Mouse (Mus musculus): ENCODE data around the gene Tbcd. TPM values are rescaled to one million over a fixed set of nuclear protein-coding genes. Genes with fewer than 3 reads are reported as not detected.

Tbcd gene
- polyA plus RNA-seq, 1 experiment from 2014 or later = 21.2 TPM

DNA sequence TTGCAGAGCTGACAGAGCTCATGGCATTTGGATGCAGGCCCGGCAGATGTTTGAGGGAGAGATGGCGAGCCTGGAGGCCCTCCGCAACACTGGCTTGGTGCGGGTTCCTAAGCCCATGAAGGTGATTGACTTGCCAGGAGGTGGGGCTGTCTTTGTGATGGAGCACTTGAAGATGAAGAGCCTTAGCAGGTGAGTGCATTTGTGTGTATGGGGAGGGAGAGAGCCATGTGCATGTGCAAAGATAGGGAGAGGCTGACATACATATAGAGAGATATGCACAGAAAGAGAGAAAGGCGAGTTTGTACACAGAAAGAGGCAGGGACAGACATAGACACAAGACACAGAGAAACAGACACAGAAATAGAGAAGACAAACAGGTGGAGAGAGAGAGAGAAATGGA lies 14.5 kb upstream of the Tbcd start:
- peak overlapping the region; percentile 58 for H3K4me3 ChIP-seq (ENCODE audit: low read depth, low read length)
- no peak for ATAC-seq

DNA sequence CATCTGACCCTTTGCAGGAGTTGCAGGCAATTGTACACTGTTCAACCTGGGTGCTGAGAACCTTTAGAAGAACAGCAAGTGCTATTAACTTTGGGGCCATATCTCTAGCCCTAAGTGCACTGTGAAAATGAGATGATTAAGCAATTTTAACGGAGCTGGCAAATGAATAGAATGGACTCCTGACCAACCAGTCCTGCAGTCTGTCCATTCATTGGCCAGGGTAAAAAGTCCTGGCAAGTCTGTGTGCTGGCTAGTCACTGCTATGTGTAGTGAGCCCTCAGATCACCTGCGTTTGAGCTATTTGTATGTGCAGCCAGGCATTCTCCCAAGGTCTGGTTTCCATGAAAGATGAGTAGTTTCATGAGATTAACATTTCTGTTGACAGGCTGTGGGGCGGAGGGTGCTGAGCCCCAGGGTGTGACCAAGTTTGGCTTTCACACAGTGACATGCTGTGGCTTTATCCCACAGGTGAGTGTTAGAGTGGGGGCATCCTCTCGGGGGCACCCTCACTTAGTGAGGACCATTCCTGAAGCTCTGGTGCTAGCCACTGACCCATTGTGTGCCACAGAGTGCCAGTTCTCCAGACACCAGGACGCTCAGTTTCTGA lies 12.0 kb upstream of the Tbcd start:
- Histone ChIP-seq H3K9ac (replicated peaks) (no peak overlapping the region), H3K4me2 (ENCODE audit: low read depth, low read length) (peak overlapping the region; percentile 18), H3K9me3 (ENCODE audit: low read length) (no peaks in the 10 kb centered on the region), H3K27me3 (ENCODE audit: insufficient read depth, low read length) (no peaks in the 10 kb centered on the region), H3K36me3 (replicated peaks; ENCODE audit: insufficient read depth, low read length) (no peaks in the 10 kb centered on the region; the same call in 1 of the 2 replicates), H3K4me3 (ENCODE audit: low read depth, low read length) (no peak overlapping the region), H3K27ac (ENCODE audit: low read depth) (0 out of 2 replicates have a peak overlapping the region, but pooled peaks have one; percentile 30), H3K4me1 (ENCODE audit: insufficient read depth) (peaks cover 14% of the 10 kb centered on the region; the same call in 1 of the 2 replicates)
- TF ChIP-seq EP300 (IDR thresholded peaks at IDR 0.05; ENCODE audit: low read depth) (no peak), CTCF (IDR thresholded peaks at IDR 0.05; ENCODE audit: low read depth) (no peak)
- ATAC-seq (peak; percentile 47), DNase-seq (no peak)
- WGBS (ENCODE audit: insufficient replicate concordance) = 62% methylated on average over 5 of the region's 5 CpGs

More for the DNA sequence above, 14.5 kb upstream of the Tbcd start:
- H3K27ac ChIP-seq (ENCODE audit: low read depth) = peak overlapping the region; percentile 49; the same call in 1 of the 2 replicates
- TF ChIP-seq EP300 (IDR thresholded peaks at IDR 0.05; ENCODE audit: low read depth) (peak; percentile 75), CTCF (IDR thresholded peaks at IDR 0.05; ENCODE audit: low read depth) (peak; percentile 21; the same call in 1 of the 2 replicates)
- peak overlapping the region; percentile 50 for H3K9ac ChIP-seq (replicated peaks)
- DNase-seq = no peak
- peak overlapping the region; percentile 89 for H3K4me2 ChIP-seq (ENCODE audit: low read depth, low read length)
- H3K36me3 ChIP-seq (replicated peaks; ENCODE audit: insufficient read depth, low read length) = no peaks in the 10 kb centered on the region; the same call in 1 of the 2 replicates
- WGBS (ENCODE audit: insufficient replicate concordance) = 66% methylated on average over 5 of the region's 5 CpGs
- H3K9me3 ChIP-seq (ENCODE audit: low read length) = no peaks in the 10 kb centered on the region
- H3K27me3 ChIP-seq (ENCODE audit: insufficient read depth, low read length) = no peaks in the 10 kb centered on the region
- H3K4me1 ChIP-seq (ENCODE audit: insufficient read depth) = peaks cover 35% of the 10 kb centered on the region

DNA sequence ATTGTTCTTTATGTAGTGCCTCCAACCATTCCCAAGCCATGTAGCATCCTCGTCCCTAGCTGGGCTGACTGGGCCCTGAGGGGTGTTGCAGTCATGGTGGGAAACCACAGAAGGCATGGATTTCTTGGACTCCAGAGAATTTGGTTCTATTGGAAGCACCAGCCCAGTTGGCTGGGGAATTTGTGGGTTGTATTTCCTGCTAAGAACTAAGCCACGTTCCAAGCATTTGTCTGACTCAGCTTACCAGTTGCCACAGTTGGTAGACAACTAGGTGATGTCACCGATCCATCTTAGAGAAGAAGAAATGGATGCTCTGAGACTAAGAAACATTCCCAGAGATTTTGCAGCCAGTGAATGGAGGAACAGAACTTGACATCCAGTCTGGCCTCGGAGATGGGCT lies 10.1 kb upstream of the Tbcd start:
- H3K4me3 ChIP-seq (ENCODE audit: low read depth, low read length) = no peak overlapping the region
- ATAC-seq (no peak), DNase-seq (no peak)
- H3K9ac ChIP-seq (replicated peaks) = no peak overlapping the region
- no peak overlapping the region for H3K27ac ChIP-seq (ENCODE audit: low read depth)
- TF ChIP-seq CTCF (IDR thresholded peaks at IDR 0.05; ENCODE audit: low read depth) (no peak), EP300 (IDR thresholded peaks at IDR 0.05; ENCODE audit: low read depth) (no peak)
- H3K36me3 ChIP-seq (replicated peaks; ENCODE audit: insufficient read depth, low read length) = no peaks in the 10 kb centered on the region; the same call in 1 of the 2 replicates
- no peak overlapping the region for H3K4me2 ChIP-seq (ENCODE audit: low read depth, low read length)
- H3K27me3 ChIP-seq (ENCODE audit: insufficient read depth, low read length) = peaks cover 4% of the 10 kb centered on the region; the same call in 1 of the 2 replicates
- no peaks in the 10 kb centered on the region for H3K9me3 ChIP-seq (ENCODE audit: low read length)
- 80% methylated on average over 4 of the region's 4 CpGs for WGBS (ENCODE audit: insufficient replicate concordance)
- H3K4me1 ChIP-seq (ENCODE audit: insufficient read depth) = peaks cover 10% of the 10 kb centered on the region; the same call in 1 of the 2 replicates

DNA sequence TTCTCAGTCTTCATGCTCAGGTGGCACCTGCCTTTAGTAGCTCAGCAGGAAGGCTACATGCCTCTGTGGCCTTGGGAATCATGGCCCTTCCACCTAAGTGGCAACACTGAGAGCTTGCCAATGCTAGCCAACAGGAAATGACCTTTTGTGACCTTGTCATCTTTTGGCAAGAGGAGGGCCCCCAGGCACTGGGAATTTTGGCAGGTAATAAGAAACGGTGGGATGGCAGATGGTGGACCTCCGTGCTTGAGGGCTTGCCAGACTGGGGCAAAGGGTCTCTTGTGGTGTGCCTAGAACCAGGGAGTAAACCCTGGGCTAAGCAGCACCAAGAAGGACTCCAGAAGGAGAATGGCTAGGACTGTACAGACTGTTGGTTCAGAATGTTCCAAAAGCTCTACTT lies 9.7 kb upstream of the Tbcd start:
- DNase-seq = no peak
- no peak overlapping the region for H3K27ac ChIP-seq (ENCODE audit: low read depth)
- no peak for ATAC-seq
- H3K4me3 ChIP-seq (ENCODE audit: low read depth, low read length) = no peak overlapping the region
- no peak overlapping the region for H3K9ac ChIP-seq (replicated peaks)
- H3K36me3 ChIP-seq (replicated peaks; ENCODE audit: insufficient read depth, low read length) = no peaks in the 10 kb centered on the region; the same call in 1 of the 2 replicates
- H3K27me3 ChIP-seq (ENCODE audit: insufficient read depth, low read length) = peaks cover 4% of the 10 kb centered on the region; the same call in 1 of the 2 replicates
- peaks cover 7% of the 10 kb centered on the region; the same call in 1 of the 2 replicates for H3K4me1 ChIP-seq (ENCODE audit: insufficient read depth)
- WGBS (ENCODE audit: insufficient replicate concordance) = 58% methylated on average over 2 of the region's 2 CpGs
- no peaks in the 10 kb centered on the region for H3K9me3 ChIP-seq (ENCODE audit: low read length)
- no peak overlapping the region for H3K4me2 ChIP-seq (ENCODE audit: low read depth, low read length)
- TF ChIP-seq EP300 (IDR thresholded peaks at IDR 0.05; ENCODE audit: low read depth) (no peak), CTCF (IDR thresholded peaks at IDR 0.05; ENCODE audit: low read depth) (no peak)

DNA sequence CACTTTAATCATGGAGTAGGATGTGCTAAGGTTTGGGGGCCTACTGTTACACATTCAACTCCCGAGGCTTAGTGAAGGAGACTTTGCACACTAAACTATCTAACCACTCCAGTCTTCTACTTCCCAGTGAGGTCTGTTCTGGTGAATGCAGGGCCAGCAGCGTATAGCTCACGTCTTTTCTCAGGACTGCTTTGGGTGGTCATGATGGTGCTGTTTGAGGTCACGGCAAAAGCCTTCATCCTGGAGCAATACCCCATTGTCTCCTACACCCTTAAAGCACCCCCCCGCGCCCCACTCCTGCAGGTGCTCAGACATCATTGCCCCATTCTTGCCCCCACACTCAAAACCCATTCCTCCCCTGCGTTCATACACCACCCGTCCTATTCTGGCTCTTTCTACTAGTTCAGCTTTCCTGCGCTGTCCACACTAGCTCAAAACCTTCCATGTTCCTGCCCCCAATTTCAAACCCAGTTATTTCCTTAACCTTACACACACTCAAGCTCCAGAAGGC lies 478 bp upstream of the Tbcd start:
- Histone ChIP-seq H3K4me3 (ENCODE audit: low read depth, low read length) (peak overlapping the region; percentile 77), H3K4me1 (ENCODE audit: insufficient read depth) (peaks cover 15% of the 10 kb centered on the region), H3K27me3 (ENCODE audit: insufficient read depth, low read length) (peaks cover 1% of the 10 kb centered on the region; the same call in 1 of the 2 replicates), H3K27ac (ENCODE audit: low read depth) (no peak overlapping the region), H3K4me2 (ENCODE audit: low read depth, low read length) (peak overlapping the region; percentile 82), H3K9me3 (ENCODE audit: low read length) (no peaks in the 10 kb centered on the region), H3K36me3 (replicated peaks; ENCODE audit: insufficient read depth, low read length) (peaks cover 9% of the 10 kb centered on the region; the same call in 1 of the 2 replicates), H3K9ac (replicated peaks) (0 out of 2 replicates have a peak overlapping the region, but pooled peaks have one; percentile 7)
- TF ChIP-seq EP300 (IDR thresholded peaks at IDR 0.05; ENCODE audit: low read depth) = no peak
- WGBS (ENCODE audit: insufficient replicate concordance) = 27% methylated on average over 9 of the region's 9 CpGs
- ATAC-seq = no peak
- no peak for DNase-seq

DNA sequence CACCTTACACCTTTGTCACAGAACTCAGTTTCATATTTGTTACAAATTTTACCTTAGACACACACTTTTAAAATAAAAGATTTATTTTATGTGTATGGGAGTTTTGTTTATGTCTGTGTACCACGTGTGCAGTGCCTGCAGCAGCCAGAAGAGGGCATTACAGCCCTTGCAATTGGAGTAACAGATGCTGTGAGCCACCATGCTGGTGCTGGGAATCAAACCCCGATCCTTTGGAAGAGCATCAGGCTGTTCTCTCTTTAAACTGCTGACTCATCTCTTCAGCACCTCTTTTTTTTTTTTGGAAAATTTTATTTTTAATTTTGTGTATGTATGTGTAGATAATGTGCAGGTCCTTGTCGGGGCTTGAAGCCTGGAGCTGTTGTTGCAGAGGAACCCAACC lies 6.1 kb downstream of the Tbcd start:
- TF ChIP-seq CTCF (IDR thresholded peaks at IDR 0.05; ENCODE audit: low read depth) (peak; percentile 48), EP300 (IDR thresholded peaks at IDR 0.05; ENCODE audit: low read depth) (no peak)
- Histone ChIP-seq H3K9me3 (ENCODE audit: low read length) (no peaks in the 10 kb centered on the region), H3K27me3 (ENCODE audit: insufficient read depth, low read length) (no peaks in the 10 kb centered on the region), H3K27ac (ENCODE audit: low read depth) (no peak overlapping the region), H3K4me2 (ENCODE audit: low read depth, low read length) (no peak overlapping the region), H3K4me1 (ENCODE audit: insufficient read depth) (peaks cover 3% of the 10 kb centered on the region; the same call in 1 of the 2 replicates), H3K4me3 (ENCODE audit: low read depth, low read length) (no peak overlapping the region), H3K36me3 (replicated peaks; ENCODE audit: insufficient read depth, low read length) (peaks cover 41% of the 10 kb centered on the region), H3K9ac (replicated peaks) (no peak overlapping the region)
- no peak for DNase-seq
- WGBS (ENCODE audit: insufficient replicate concordance) = 90% methylated on average over 3 of the region's 3 CpGs
- ATAC-seq = no peak

Measured in liver, postnatal 0 days (tissue).